Mouse (Mus musculus) CH12.LX (cell line): ENCODE data around the gene Cacng7. TPM values are rescaled to one million over a fixed set of nuclear protein-coding genes. Genes with fewer than 3 reads are reported as not detected.

Experiments used
- DNase-seq: peaks from one replicate; pipeline ENCODE4 v3.0.0-alpha.2; 2013; ENCODE audit errors: extremely low read depth
- H3K27ac ChIP-seq: 2 replicates; pipeline ENCODE4 v1.5.1; 2012; ENCODE audit warnings: low read depth, mild to moderate bottlenecking, control low read depth, moderate library complexity; ENCODE audit not compliant: insufficient read depth
- H3K27me3 ChIP-seq: replicated peaks from 2 replicates; pipeline ENCODE3; 2012; ENCODE audit warnings: inconsistent platforms
- H3K36me3 ChIP-seq, 2 experiments: replicated peaks in 1 of 2; 2 replicates each; pipeline versions ENCODE3 to v1.6.1; 2012; ENCODE audit warnings: inconsistent platforms in 1 of 2, low read length in 1 of 2, mild to moderate bottlenecking in 1 of 2, mixed read lengths in 1 of 2, moderate library complexity in 1 of 2; ENCODE audit not compliant: control insufficient read depth in 1 of 2, insufficient read depth in 1 of 2
- H3K4me1 ChIP-seq, 2 experiments: 2 replicates each; pipeline ENCODE4 v1.6.1; 2012; ENCODE audit warnings: inconsistent platforms in 1 of 2, moderate library complexity in 1 of 2; ENCODE audit not compliant: insufficient read depth in 2 of 2, control insufficient read depth in 1 of 2
- H3K4me2 ChIP-seq: 2 replicates; pipeline ENCODE4 v1.6.1; 2012; ENCODE audit warnings: low read depth, mild to moderate bottlenecking, control low read depth; ENCODE audit not compliant: poor library complexity, insufficient read depth, severe bottlenecking
- H3K4me3 ChIP-seq, 3 experiments: fragments of 150-350 bp in 1 of 3; sonication (generic) in 1 of 3; replicated peaks in 1 of 3; 2 replicates each; pipeline versions ENCODE3 to v1.5.1; 2011 to 2012; ENCODE audit warnings: low read depth in 2 of 3, low read length in 2 of 3, mild to moderate bottlenecking in 2 of 3, moderate library complexity in 2 of 3, control low read depth in 1 of 3, improper control_type of control experiment in 1 of 3, inconsistent platforms in 1 of 3, mixed read lengths in 1 of 3; ENCODE audit not compliant: poor library complexity in 1 of 3
- H3K79me2 ChIP-seq: replicated peaks from 2 replicates; pipeline ENCODE4 v1.6.1; 2012; ENCODE audit warnings: mild to moderate bottlenecking, moderate library complexity; ENCODE audit not compliant: control insufficient read depth, poor library complexity, insufficient read depth, severe bottlenecking; ENCODE audit errors: extremely low read depth
- H3K9ac ChIP-seq: 2 replicates; pipeline ENCODE4 v1.6.1; 2012; ENCODE audit warnings: low read depth, mild to moderate bottlenecking, control low read depth, moderate library complexity; ENCODE audit not compliant: insufficient read depth
- H3K9me3 ChIP-seq: replicated peaks from 2 replicates; pipeline ENCODE3; 2012; ENCODE audit warnings: low read length, inconsistent platforms, mixed read lengths
- BHLHE40 ChIP-seq: IDR thresholded peaks from 2 replicates; pipeline ENCODE4 v1.6.1; 2011; ENCODE audit warnings: mild to moderate bottlenecking, low read depth, low read length, improper control_type of control experiment
- CHD1 ChIP-seq: IDR thresholded peaks from 2 replicates; pipeline ENCODE4 v1.6.1; 2012; ENCODE audit warnings: low read depth, low read length, improper control_type of control experiment, inconsistent platforms
- CHD2 ChIP-seq: IDR thresholded peaks from 2 replicates; pipeline ENCODE4 v1.6.1; 2011; ENCODE audit warnings: low read length, improper control_type of control experiment
- CTCF ChIP-seq, 2 experiments: IDR thresholded peaks in 1 of 2; conservative IDR thresholded peaks in 1 of 2; 2 replicates each; pipeline ENCODE4 v1.5.1; 2011 to 2012; ENCODE audit warnings: low read depth in 2 of 2, low read length in 2 of 2, improper control_type of control experiment in 1 of 2, inconsistent platforms in 1 of 2, mild to moderate bottlenecking in 1 of 2, moderate library complexity in 1 of 2
- GABPA ChIP-seq: IDR thresholded peaks from 2 replicates; pipeline ENCODE4 v1.6.1; 2012; ENCODE audit warnings: low read depth, low read length, improper control_type of control experiment, inconsistent platforms; ENCODE audit not compliant: insufficient replicate concordance
- KAT2A ChIP-seq: IDR thresholded peaks from 2 replicates; pipeline ENCODE4 v1.6.1; 2012; ENCODE audit warnings: low read length, improper control_type of control experiment, inconsistent platforms; ENCODE audit not compliant: insufficient replicate concordance
- MEF2A ChIP-seq: IDR thresholded peaks from 2 replicates; pipeline ENCODE4 v1.6.1; 2014; ENCODE audit warnings: low read depth, mild to moderate bottlenecking, inconsistent platforms, low read length, improper control_type of control experiment, borderline replicate concordance
- MXI1 ChIP-seq: IDR thresholded peaks from 2 replicates; pipeline ENCODE4 v1.6.1; 2011; ENCODE audit warnings: mild to moderate bottlenecking, low read depth, low read length, improper control_type of control experiment
- MYC ChIP-seq: IDR thresholded peaks from 2 replicates; pipeline ENCODE4 v1.6.1; 2011; ENCODE audit warnings: low read depth, mild to moderate bottlenecking, improper control_type of control experiment, low read length
- RAD21 ChIP-seq: IDR thresholded peaks from 2 replicates; pipeline ENCODE4 v1.6.1; 2011; ENCODE audit warnings: low read depth, mild to moderate bottlenecking, low read length, improper control_type of control experiment, moderate library complexity
- SMC3 ChIP-seq: IDR thresholded peaks from 2 replicates; pipeline ENCODE4 v1.6.1; 2011; ENCODE audit warnings: low read depth, low read length, improper control_type of control experiment
- TCF12 ChIP-seq: IDR thresholded peaks from 2 replicates; pipeline ENCODE4 v1.6.1; 2014; ENCODE audit warnings: low read depth, mild to moderate bottlenecking, inconsistent platforms, low read length, improper control_type of control experiment
- USF2 ChIP-seq: conservative IDR thresholded peaks from 2 replicates; pipeline ENCODE4 v1.6.1; 2011; ENCODE audit warnings: low read depth, low read length, improper control_type of control experiment
- dilution Hi-C: fragments of 300-500 bp; cut with MboI; formaldehyde crosslinking; loops from 2 replicates; pipeline ENCODE4 v1.14.3; 2020; ENCODE audit warnings: low sequenced_read_pairs; ENCODE audit not compliant: extremely low pct_unique_long_range_greater_than_20kb, extremely low pct_ligation_motif_present
- in situ Hi-C: fragments of 300-500 bp; cut with MboI; formaldehyde crosslinking; loops from 3 replicates; pipeline ENCODE4 v1.14.3; 2019; ENCODE audit warnings: low sequenced_read_pairs, low pct_ligation_motif_present, low pct_unique_long_range_greater_than_20kb, mixed read lengths
- polyA plus RNA-seq: library from polyadenylated mRNA; unstranded; fragments of >175 nt; gene quantifications from 2 replicates; pipeline ENCODE4 v1.2.1, GENCODE M21; 2012; ENCODE audit warnings: low read depth; ENCODE audit not compliant: insufficient read length
- total RNA-seq, 2 experiments: library from RNA; depleted of rRNA; stranded (reverse); fragments of 300-350 nt in 1 of 2; fragments of >200 nt in 1 of 2; gene quantifications; 2 replicates each; pipeline ENCODE4 v1.2.3; 2012 to 2014

Cacng7 gene
- total and polyA plus RNA-seq, 3 experiments = 0.21 to 2.8 (median 0.28) TPM

GRCm38 (mm10) chr7:3348326-3348725 is 15.6 kb downstream of the Cacng7 start:
- no peak overlapping the region for H3K4me2 ChIP-seq
- no peaks in the 10 kb centered on the region for H3K36me3 ChIP-seq
- no peak overlapping the region for H3K4me3 ChIP-seq
- H3K79me2 ChIP-seq = no peaks in the 10 kb centered on the region
- in situ Hi-C loops = loop anchor here (10.0 kb wide), 1 partner anchor 96 kb away; no protein-coding TSS in a partner anchor
- DNase-seq = no peak
- H3K27ac ChIP-seq = no peak overlapping the region
- H3K9ac ChIP-seq = no peak overlapping the region
- dilution Hi-C loops = no loop called here
- no peaks in the 10 kb centered on the region for H3K27me3 ChIP-seq
- no peak for TF ChIP-seq RAD21
- no peak for TF ChIP-seq CHD2
- no peak for TF ChIP-seq TCF12
- TF ChIP-seq MEF2A = no peak
- TF ChIP-seq SMC3 = no peak
- H3K4me1 ChIP-seq = peaks cover 4 to 6% of the 10 kb centered on the region in 2 experiments; a peak in 1 of 4 replicates
- no peaks in the 10 kb centered on the region for H3K9me3 ChIP-seq

GRCm38 (mm10) chr7:3349775-3350174 is 17.0 kb downstream of the Cacng7 start:
- H3K4me3 ChIP-seq = no peak overlapping the region

GRCm38 (mm10) chr7:3351536-3351935 is 18.8 kb downstream of the Cacng7 start:
- Histone ChIP-seq H3K36me3 (no peaks in the 10 kb centered on the region), H3K4me3 (no peak overlapping the region), H3K9me3 (no peaks in the 10 kb centered on the region), H3K79me2 (no peaks in the 10 kb centered on the region), H3K9ac (no peak overlapping the region), H3K4me1 (0 out of 4 replicates have a peak, but pooled peaks cover 0 to 4% of the 10 kb centered on the region in 2 experiments), H3K27me3 (no peaks in the 10 kb centered on the region), H3K4me2 (no peak overlapping the region), H3K27ac (no peak overlapping the region)
- DNase-seq = no peak
- in situ Hi-C loops (no loop called here), dilution Hi-C loops (no loop called here)
- TF ChIP-seq MXI1 = no peak
- no peak for TF ChIP-seq BHLHE40
- TF ChIP-seq CHD1 = no peak
- no peak; the same call in 1 of the 2 replicates for TF ChIP-seq RAD21
- TF ChIP-seq GABPA = no peak
- no peak for TF ChIP-seq KAT2A
- TF ChIP-seq USF2 = no peak
- 0 out of 4 replicates have a peak, but pooled peaks of 1 of the 2 experiments have one; percentile 11 for TF ChIP-seq CTCF (conservative IDR thresholded peaks at IDR 0.05 in 1 of 2, IDR thresholded peaks at IDR 0.05 in 1 of 2; ENCODE audit: low read depth in 2 of 2, low read length in 2 of 2)
- TF ChIP-seq MYC = no peak

More at GRCm38 (mm10) chr7:3349775-3350174, 17.0 kb downstream of the Cacng7 start:
- no peaks in the 10 kb centered on the region for H3K27me3 ChIP-seq
- in situ Hi-C loops = loop anchor here (10.0 kb wide), 1 partner anchor 95 kb away; no protein-coding TSS in a partner anchor
- TF ChIP-seq USF2 = no peak
- dilution Hi-C loops = no loop called here
- no peaks in the 10 kb centered on the region for H3K36me3 ChIP-seq
- H3K4me2 ChIP-seq = no peak overlapping the region
- H3K27ac ChIP-seq = no peak overlapping the region
- DNase-seq = no peak
- no peaks in the 10 kb centered on the region for H3K79me2 ChIP-seq
- H3K9me3 ChIP-seq = no peaks in the 10 kb centered on the region
- no peak overlapping the region for H3K9ac ChIP-seq
- peaks cover 4 to 6% of the 10 kb centered on the region in 2 experiments; a peak in 1 of 4 replicates for H3K4me1 ChIP-seq
